Mouse (Mus musculus) adrenal gland, postnatal 10 days (tissue): ENCODE measurements around the gene Chchd1. TPM values are rescaled to one million over a fixed set of nuclear protein-coding genes. Genes with fewer than 3 reads are reported as not detected.
"Not testable (repeated sequence)": the region's sequence is repeated elsewhere in the genome, so short reads cannot be mapped to it uniquely, and the experiment has no call there.

Experiments
- DNase-seq: peaks from one replicate; pipeline ENCODE4 v3.0.0; 2021; ENCODE audit warnings: mixed read lengths
- total RNA-seq, 2 experiments: library from RNA; stranded (reverse); gene quantifications; 2 replicates each; pipeline ENCODE4 v1.2.3; 2021

Gene Chchd1
- total RNA-seq, 2 experiments from 2014 or later, result 91.8 to 96.3 TPM

DNA sequence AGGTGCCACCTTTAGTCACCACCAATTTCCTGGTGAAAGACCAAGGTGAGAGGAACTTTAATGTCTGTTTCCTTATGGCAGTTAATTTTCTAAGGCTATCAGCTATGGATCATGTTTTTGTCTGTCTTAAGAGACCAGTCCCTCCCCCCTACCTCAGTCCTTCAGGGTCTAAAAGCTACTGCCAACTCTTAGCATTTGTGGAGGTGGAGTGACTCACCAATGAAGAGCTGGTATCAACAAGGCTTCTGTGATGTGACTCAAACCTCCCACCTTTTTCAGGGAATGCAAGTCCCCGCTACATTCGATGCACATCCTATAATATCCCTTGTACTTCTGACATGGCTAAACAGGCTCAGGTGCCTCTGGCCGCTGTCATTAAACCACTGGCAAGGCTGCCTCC lies 16.2 kb upstream of the Chchd1 start:
- no peak for DNase-seq

DNA sequence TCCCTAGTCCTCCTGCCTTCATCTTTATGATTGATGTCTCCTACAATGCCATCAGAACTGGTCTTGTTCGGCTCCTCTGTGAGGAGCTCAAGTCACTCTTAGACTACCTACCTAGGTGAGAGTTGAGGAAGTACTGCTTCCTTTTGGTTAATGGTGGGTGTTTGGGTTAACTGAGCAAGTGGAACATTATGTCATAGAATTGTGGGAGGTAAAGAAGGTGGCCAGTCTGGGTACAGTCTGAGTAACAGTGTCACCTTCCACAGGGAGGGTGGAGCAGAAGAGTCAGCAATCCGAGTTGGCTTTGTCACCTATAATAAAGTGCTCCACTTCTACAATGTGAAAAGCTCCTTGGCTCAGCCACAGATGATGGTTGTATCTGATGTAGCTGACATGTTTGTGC lies 13.8 kb upstream of the Chchd1 start:
- DNase-seq, result no peak

DNA sequence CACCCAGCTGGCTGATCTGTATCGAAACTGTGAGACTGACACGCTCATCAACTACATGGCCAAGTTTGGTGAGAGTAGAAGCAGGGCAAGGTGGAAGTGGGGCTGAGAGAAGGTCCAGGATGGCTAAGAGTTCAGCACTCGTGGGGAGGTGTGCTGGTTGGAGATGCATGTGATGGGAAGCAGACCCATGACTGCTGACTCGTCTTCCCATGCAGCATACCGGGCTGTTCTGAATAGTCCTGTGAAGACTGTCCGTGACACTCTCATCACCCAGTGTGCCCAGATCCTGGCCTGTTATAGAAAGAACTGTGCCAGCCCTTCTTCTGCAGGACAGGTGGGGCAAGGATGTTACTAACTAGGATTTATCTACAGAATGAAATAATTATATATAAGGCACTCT lies 11.0 kb upstream of the Chchd1 start:
- DNase-seq, result no peak

GRCm38 (mm10) chr14:20693589-20694101 lies 9.2 kb upstream of the Chchd1 start:
- DNase-seq, result no peak

GRCm38 (mm10) chr14:20694185-20694883 lies 8.5 kb upstream of the Chchd1 start:
- no peak for DNase-seq

GRCm38 (mm10) chr14:20694884-20695760 lies 7.7 kb upstream of the Chchd1 start, which contains the start of gene Fut11:
TSS of gene Fut11 (plus strand) at chr14:20694968.
- peak; percentile 92 for DNase-seq

GRCm38 (mm10) chr14:20695761-20696520 lies 6.9 kb upstream of the Chchd1 start:
- DNase-seq, result peak; percentile 27

DNA sequence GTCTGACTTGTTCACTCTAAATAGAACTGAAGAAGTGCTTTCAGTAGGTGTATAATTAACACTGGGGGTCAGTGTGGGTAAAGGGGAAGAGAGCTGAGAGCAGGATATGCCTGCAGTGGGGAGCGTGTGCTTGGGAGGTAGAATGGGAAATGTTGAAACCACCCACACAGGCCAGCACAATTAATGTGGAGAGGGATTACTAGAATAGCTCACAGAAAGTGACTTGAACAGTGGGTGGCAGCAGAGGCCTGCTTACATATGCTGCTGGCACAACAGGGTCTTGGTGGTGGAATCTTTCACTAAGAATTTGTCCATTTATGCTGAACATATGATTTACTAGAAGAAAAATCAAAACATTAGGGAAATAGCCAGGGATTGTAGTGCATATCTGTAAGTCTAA lies 5.8 kb upstream of the Chchd1 start:
- DNase-seq, result peak; percentile 63

- DNase-seq, result no peak
Measured at GRCm38 (mm10) chr14:20698515-20698914, 4.3 kb upstream of the Chchd1 start.

DNA sequence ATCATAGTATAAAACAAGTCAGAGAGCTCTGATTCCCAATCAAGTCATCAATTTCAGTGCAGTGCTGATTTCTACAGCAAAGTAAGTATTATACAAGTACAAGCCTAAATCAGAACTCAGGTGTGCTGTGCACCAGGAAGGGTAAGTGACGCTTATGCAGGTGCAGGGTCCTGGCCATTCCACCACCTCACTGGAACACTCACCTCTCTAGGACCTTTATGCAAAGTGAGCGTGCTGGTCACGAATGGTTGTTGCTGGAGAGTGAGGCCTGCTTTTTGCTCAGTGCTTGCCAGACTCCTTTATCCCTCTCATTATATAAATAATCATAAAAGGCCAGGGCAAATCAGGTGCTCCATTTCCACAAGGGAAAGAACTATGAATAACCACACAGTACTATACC lies 2.4 kb upstream of the Chchd1 start:
- no peak for DNase-seq

DNA sequence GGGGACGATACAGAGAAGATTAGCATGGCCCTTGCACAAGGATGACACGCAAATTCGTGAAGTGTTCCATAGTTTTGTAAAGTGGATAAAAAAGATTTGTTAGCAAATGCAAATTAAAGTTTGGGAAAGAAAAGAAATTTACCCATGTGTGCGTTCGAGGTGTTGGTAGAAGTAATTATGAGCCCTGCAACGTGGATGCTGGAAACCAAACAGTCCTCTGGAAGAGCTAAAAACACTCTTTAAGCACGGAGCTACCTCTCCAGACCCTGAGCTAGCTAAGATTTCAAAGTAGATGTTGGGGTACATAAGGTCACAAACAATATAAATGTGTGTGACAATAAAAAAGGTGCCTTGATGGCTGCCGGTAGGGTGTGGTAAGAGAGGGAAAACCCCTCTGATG lies 1.3 kb upstream of the Chchd1 start:
- DNase-seq, result no peak

- no peak for DNase-seq
Measured at GRCm38 (mm10) chr14:20702096-20702740, 588 bp upstream of the Chchd1 start.

GRCm38 (mm10) chr14:20703461-20703860 lies 655 bp downstream of the Chchd1 start:
- not testable (repeated sequence) for DNase-seq

GRCm38 (mm10) chr14:20707201-20708190 lies 4.7 kb downstream of the Chchd1 start, which contains the start of gene Zswim8:
TSS of gene Zswim8 (plus strand) at chr14:20707552.
- peak; percentile 93 for DNase-seq

GRCm38 (mm10) chr14:20708239-20708638 lies 5.4 kb downstream of the Chchd1 start:
- no peak for DNase-seq

DNA sequence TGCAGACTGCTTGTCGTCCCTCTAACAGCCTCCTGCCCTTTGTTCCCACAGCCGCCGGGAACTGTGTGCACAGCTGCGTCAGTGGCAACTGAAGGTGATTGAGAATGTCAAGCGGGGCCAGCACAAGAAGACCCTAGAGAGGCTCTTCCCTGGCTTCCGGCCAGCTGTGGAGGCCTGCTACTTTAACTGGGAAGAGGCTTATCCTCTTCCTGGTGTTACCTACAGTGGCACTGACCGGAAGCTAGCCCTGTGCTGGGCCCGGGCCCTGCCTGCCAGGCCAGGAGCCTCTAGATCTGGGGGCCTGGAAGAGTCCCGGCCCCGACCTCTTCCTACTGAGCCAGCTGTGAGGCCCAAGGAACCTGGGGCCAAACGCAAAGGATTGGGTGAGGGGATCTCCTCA lies 11.0 kb downstream of the Chchd1 start:
- no peak for DNase-seq

GRCm38 (mm10) chr14:20718443-20718842 lies 15.6 kb downstream of the Chchd1 start:
- no peak for DNase-seq

- no peak for DNase-seq
Measured at GRCm38 (mm10) chr14:20719767-20720166, 17.0 kb downstream of the Chchd1 start.

DNA sequence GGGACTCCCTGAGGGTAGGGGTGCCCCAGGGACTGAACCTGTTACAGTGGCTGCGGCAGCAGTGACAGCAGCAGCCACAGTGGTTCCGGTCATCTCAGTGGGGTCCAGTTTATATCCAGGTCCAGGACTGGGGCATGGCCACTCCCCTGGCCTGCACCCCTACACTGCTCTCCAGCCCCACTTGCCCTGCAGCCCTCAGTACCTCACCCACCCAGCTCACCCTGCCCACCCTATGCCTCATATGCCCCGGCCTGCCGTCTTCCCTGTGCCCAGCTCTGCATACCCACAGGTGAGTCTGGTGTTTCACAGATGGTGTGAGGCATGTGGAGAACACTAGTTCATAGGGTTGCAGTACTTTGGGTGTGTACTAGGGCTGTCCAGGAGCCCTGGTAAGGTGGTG lies 18.6 kb downstream of the Chchd1 start:
- no peak for DNase-seq

DNA sequence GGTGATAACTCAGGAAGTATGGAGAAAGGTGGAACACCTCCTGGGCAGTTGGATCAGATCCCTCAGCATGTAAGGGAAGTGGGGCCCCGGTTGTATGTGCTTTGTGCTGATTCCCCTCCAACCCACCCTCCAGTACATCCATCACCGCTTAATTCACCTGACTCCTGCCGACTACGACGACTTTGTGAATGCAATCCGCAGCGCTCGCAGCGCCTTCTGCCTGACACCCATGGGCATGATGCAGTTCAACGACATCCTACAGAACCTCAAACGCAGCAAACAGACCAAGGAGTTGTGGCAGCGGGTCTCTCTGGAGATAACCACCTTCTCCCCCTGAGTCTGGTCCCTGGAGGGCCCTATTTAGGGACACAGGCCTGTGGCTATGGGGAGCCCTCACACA lies 20.2 kb downstream of the Chchd1 start:
- no peak for DNase-seq

DNA sequence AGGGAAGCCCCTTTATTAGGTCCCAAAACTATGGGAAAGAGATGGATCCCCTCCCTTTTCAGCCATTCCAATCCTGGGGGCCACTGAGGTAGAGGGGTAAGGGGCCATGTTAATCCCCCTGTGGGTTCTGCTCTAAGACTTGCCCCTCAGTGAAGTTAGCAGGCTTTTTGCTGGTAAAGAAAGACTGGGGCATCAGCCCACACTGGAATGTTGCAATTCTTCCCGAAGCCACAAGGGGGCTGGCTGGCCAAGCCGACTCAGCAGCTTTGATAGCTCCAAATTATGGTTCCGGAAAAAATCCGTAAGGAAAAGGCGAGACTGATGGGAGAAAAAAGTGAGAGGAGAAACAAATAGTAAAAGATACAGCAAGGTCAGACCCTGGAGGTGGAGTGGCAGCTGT lies 21.2 kb downstream of the Chchd1 start:
- peak; percentile 80 for DNase-seq
